Mouse (Mus musculus) ES-Bruce4 (cell line): ENCODE results near the gene Neurl1a.

Source experiments
- CTCF ChIP-seq: IDR thresholded peaks from one replicate; pipeline ENCODE4 v1.8.1; 2011; ENCODE audit warnings: low read depth, low read length
- EP300 ChIP-seq: IDR thresholded peaks from 2 replicates; pipeline ENCODE4 v1.6.1; 2011; ENCODE audit warnings: low read depth, low read length; ENCODE audit not compliant: insufficient read depth
- POLR2A ChIP-seq: IDR thresholded peaks from one replicate; pipeline ENCODE4 v1.8.1; 2011; ENCODE audit warnings: low read length; ENCODE audit not compliant: insufficient read depth

- no peak for TF ChIP-seq CTCF
- no peak for TF ChIP-seq POLR2A
- TF ChIP-seq EP300, result no peak
Observed at GRCm38 (mm10) chr19:47206126-47206525, 27.5 kb downstream of the Neurl1a start.
